Mouse (Mus musculus) retina, postnatal 7 days (tissue): ENCODE measurements at regions not wholly inside any gene's neighbourhood (a gene's known extent, or its start where the extent isn't known, plus 50 kb on each side); places are given as distances from the start of the nearest gene placed in this dataset.

ENCODE experiments used
- DNase-seq: peaks from one replicate; pipeline ENCODE4 v3.0.0-alpha.2; 2012; ENCODE audit warnings: low read depth, low spot score

- DNase-seq, result no peak
Observed at GRCm38 (mm10) chr10:111741301-111741945, 231.0 kb upstream of the Krr1 start.

GRCm38 (mm10) chr10:111743291-111743690 is 229.2 kb upstream of the Krr1 start:
- no peak for DNase-seq

DNA sequence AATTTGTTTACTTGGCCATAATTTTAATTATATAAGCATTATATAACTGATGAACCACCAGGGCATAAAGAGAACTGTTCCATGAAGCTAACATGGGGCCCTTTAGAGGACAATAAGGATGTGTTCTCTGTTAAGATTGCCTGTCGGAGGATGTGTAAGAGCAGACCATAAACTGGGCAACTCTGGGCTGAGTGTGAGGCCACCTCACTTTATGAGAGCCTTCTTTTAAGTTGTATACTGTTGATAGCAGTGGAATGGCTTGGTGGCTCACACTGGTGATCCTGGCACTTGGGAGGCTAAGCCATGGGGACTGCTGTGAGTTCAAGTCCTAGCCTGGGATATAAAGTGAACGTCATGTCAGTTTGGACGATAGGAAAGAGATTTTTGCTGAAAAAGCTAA is 227.3 kb upstream of the Krr1 start:
- DNase-seq, result no peak

GRCm38 (mm10) chr10:111746067-111746878 is 226.2 kb upstream of the Krr1 start:
- DNase-seq, result no peak

- no peak for DNase-seq
Observed at GRCm38 (mm10) chr10:111746879-111747477, 225.5 kb upstream of the Krr1 start.

GRCm38 (mm10) chr10:111748482-111748881 is 224.0 kb upstream of the Krr1 start:
- DNase-seq, result no peak

GRCm38 (mm10) chr10:111753646-111754045 is 218.8 kb upstream of the Krr1 start:
- no peak for DNase-seq

GRCm38 (mm10) chr10:111755964-111756363 is 216.5 kb upstream of the Krr1 start:
- DNase-seq, result no peak

DNA sequence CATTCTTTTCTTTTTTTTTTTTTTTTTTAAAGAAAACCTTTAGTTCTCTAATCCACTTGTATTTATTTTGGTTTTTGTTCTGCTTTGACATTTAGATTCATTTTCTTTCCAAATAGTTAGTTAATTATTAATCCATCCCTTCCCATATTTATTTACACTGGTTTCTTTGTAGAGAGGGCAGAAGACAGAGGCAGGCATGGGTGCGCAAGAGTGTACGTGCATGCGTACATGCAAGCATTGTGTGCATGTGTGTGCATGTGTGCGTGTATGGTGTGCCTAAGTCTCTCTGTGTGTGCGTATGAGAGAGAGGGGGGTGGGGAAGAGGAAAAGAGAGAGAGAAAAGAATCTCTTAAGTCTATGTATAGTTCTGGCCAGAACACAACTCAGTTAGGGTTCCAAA is 215.9 kb upstream of the Krr1 start:
- no peak for DNase-seq

- no peak for DNase-seq
Observed at GRCm38 (mm10) chr10:111757689-111758088, 214.8 kb upstream of the Krr1 start.

- no peak for DNase-seq
Observed at GRCm38 (mm10) chr10:111759505-111759904, 213.0 kb upstream of the Krr1 start.

DNA sequence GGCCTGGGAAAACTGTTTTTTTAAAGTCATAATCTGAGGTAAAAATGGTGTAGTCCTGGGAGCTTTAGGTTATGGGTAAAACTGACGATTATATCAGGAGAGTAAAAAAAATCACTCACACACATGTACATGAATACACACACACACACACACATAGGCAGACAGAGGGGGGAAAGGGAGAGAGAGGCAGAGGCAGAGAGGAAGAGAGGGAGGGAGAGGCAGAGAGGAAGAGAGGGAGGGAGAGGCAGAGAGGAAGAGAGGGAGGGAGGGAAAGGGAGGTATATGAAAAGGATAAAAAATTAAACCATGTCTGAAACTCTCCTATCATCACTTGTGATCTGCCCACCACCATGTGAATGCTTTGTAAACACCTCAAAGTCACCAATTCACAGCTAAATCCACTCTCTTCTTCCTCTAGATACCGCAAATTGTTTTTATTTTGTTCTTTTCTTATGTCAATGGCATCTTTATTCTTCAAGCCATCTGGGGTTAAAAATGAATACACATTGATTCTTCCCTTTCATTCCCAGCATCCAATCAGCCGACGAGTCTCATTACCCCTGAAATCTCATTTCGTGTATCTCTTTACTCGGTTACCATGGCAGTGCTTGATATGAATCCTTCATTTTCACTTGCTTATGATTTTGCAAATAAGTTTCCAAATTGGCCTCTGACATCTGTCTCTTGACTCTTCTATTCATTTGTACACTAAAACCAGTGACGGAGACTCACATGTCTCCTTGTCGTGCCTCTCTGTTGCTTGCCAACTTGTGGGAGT is 209.5 kb upstream of the Krr1 start:
- DNase-seq, result no peak

DNA sequence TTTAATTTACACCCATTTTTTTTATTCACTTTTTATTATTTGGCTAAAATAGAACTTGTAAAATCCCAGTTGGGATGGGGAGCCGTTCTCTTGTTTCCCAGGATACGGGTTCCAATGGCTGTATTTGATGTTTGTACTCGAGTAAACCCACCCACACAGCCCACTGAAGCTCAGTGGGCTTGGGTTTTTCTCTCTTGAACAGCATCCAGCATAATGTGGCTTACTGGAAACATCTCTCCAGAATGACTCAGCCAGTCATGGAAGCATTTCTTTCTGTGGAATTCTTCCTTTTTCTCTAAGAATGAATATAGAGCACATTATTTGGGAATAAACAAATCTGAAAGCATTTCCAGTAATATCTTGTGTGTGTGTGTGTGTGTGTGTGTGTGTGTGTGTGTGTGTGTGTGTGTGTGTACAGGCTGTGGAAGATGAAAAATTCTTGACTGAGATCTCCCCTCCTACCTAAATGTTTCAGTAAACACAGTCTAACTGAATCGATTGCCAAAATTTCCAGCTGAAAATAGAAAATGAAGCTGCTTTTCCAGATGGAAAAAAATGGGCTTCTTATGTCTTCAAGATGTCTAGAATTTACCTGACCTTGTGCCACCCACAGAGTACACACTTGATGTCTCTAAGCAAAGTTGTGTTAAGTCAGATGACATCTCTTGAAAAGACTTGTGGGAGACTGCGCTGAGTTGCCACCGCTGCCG is 205.3 kb upstream of the Krr1 start:
- DNase-seq, result no peak

DNA sequence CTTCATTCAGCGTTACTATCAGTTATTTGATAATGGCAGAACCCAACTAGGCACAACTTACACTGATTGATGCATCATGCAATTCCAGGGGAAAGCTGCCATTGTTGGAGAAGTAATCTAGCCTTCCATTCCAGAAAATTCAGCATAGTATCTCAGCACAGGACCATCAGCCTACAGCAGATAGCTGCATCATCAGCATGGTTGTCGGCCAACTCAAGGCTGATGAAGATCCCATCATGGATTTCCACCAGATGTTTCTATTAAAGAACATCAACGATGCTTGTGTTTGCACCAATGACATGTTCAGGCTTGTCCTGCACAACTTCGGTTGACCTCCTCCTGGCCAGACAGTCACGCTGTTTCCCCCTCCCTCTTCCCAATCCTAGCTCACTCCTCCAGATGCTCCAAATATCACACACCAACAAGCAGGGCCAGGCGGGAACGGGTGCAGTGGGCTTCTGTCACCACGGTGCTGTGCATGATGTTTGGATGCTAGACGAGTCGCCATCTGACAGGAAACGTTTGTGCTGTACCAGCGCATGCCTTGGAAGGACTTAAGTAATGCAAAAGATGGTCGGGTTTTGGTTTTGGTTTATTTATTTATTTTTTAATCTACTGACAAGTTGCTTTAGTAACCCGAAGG is 204.5 kb upstream of the Krr1 start:
- no peak for DNase-seq

GRCm38 (mm10) chr10:111769486-111770002 is 202.9 kb upstream of the Krr1 start:
- no peak for DNase-seq

DNA sequence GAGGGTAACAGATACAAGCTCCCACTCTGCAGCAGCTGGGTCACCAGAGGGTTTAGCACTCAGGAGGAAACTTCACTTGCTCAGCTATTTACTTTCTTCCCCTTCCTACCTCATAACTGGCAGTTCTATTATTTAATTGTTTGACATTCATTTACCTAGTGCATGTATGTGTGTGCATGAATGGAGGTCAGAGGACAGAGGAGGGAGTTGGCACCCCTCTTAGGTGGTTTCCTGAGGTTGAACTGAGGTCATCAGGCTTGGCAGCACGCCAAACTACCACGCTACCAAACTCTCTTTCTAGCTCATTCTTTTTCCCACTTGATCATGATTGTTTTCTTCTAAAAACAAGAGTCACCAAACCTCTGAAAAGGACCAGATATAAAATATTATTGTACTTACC is 202.4 kb upstream of the Krr1 start:
- no peak for DNase-seq

GRCm38 (mm10) chr10:111771010-111771409 is 201.5 kb upstream of the Krr1 start:
- DNase-seq, result no peak

DNA sequence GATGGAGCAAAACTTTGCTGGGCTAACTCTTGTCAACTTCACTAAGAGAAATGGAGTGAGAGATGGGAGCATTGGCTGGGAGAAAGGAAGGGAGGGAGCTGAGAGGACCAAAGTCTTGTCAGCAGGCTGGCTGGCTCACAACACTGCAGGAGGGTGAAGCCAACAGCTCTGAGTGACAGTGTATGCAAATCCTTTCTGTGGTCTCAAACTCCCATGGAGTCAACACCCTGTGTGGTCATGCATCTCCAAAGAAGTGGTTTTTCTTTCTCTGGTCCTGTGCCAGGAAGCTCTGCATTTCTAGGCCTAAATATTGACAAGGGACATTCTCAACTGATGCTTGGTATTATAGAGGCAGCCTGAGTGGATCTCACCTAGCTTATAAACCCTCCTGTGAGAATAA is 194.9 kb upstream of the Krr1 start:
- DNase-seq, result no peak

DNA sequence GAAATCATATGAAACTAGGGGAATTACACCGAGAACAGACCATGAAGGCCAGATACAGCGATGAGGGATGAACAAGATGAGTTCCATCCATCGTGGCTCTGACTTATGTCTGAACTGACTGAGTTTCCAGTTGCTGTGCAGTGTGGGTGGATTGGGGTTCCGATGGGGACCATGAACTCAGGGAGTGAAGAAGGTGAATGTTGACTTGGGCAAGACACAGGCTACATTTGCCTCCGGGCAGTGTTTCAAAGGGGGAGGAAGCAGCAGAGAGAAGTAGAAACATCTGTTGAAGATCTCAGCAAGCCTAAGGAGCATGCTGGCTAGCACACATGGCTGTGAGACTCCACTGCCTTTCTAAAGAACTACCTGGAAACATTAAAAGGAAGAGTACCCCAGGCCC is 194.4 kb upstream of the Krr1 start:
- no peak for DNase-seq

DNA sequence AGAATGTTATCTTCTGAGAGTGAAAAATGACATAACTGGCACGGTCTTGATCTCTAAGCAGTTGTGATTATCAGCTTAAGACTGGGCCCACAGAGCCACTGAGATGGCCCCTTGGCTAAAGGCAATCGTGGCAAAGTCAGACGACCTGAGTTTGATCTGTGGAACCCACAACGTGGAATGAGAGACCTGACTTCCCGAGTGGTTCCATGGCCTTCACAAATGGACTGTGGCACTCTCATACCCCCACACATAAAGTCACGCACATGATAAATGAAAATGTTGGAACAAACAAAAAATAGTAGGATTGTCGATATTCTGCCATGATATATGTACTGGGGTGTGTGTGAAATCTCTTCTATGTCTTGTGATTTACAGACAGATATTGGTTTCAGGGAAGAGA is 192.5 kb upstream of the Krr1 start:
- DNase-seq, result no peak
